Mouse (Mus musculus) telencephalon, adult 2 months (tissue): ENCODE results near the gene Flrt1.

Experiments used
- DNase-seq: peaks from one replicate; pipeline ENCODE4 v3.0.0-alpha.2; 2011; ENCODE audit warnings: low read depth, low spot score

The Flrt1 gene

GRCm38 (mm10) chr19:7105544-7105943 lies at the start of gene Flrt1:
Gene Flrt1 (minus strand): TSS chr19:7105729.
- DNase-seq, result no peak

- DNase-seq, result no peak
Measured at GRCm38 (mm10) chr19:7155196-7155595, 49.7 kb upstream of the Flrt1 start.

DNA sequence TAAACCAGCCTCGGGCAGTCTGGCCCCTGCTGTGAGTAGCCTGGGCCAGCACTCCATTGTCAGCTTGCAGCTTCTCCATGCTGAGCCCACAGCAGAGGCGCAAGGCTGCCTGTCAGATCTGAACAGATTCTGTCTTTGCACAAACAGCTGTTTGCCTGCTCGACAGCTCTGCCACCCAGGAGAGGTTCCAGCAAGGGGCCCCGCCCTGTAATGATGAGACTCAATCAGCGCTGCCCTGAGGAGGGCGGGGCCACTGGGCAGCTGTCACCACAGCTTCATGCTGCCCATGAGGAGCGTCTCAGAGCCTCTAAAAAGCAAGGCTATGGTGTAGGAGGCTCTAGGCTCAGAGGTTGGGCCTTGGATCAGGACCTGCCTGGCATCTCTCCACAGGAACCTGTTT lies 47.7 kb upstream of the Flrt1 start:
- no peak for DNase-seq

DNA sequence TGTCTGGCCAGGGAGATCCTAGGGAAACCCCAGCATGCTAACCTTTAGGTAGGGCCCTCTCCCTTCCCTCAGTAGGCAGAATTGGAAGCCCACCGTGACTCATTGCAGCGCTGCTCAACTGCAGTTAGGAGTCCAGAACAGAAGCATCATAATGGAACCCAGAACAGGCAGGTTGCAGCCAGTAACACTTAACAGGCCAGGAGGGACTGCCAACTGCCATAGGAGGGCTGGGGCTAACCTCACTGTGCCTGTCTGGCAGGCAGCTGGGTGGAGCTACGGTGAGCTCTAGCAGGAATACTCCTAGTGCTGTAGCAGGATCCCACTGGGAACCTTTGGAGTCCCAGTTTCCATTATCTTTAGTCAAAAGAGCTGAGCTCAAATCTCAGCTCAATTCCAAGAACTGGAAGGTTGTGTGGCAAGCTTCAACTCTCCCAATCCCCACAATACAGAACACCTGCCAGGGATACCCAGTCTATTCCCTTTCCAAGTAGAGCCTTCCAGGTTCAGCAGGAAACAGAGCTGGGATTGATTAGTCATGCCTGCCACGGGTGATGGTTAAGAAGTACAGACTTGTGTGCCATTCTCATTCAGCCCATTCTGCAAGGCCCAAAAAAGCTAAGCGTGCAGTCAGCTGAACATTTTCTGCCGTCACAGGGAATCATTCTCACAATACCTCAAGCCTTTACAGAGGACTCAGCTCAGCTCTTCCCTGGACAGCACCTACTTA lies 46.6 kb upstream of the Flrt1 start:
- DNase-seq, result no peak

GRCm38 (mm10) chr19:7151300-7151926 lies 45.9 kb upstream of the Flrt1 start:
- DNase-seq, result no peak

GRCm38 (mm10) chr19:7149158-7149685 lies 43.7 kb upstream of the Flrt1 start:
- no peak for DNase-seq

DNA sequence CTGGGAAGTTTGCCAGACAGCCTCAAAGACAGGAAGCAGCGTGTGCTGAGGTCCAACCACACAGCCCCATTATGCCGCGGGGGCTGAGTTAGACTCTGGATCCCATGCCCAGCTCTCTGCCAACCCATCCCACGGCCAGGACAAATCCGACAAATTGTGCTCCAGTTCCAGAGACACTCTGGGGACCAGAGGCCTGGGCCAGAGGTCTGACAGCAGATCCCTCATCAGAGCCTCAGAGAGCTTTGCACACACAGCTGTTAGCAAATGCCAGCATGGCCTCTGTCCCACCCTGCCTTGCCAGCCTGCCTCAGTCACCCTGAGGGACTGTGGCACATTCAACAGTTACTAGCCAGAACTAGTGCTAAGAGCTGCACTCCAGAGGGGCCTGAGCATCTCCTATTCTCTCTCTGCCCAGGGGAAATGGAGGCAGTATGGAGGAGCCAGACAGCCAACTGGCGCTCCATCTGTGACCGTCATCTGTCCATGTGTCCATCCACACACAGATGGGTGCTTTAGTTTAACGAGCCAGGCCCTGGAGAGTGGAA lies 43.1 kb upstream of the Flrt1 start:
- no peak for DNase-seq

GRCm38 (mm10) chr19:7148096-7148495 lies 42.6 kb upstream of the Flrt1 start:
- no peak for DNase-seq

DNA sequence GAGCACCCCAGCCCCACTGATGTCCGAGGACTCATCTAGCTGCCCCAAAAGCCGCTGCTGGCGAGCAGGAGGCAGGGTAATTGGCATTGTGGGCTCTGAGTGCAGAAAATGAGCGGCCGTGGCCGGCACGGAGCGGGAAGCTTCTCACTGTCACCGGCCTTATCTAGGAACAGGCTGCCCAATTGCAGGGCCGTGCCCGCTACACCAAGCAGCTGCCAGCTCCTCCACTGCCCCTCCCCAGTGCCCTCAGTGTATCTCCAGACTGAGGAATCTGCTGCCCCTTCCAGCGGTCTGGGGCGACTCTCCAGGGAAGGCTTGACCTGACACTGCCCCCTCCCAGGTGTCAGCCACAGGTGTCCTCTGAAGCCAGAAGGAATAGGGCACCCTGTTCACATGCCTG lies 40.8 kb upstream of the Flrt1 start:
- no peak for DNase-seq

DNA sequence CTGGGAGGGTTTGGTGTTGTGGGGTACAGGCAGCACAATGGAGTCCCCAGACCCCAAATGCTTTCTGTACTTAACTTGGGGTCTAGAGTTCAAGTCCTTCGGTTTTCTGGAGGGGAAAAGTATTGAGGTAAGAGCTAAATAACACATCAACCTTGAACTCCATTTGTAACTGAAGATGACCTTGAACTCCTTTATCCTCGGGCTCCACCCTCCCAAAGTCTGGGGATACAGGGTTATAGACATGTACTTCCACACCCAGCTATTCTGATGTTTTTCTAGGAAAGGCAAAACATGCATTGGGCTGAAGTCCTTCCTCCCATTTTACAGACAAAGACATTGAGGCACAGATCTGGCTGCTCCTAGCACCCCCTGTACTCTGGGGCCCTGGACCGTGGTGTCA lies 38.9 kb upstream of the Flrt1 start:
- no peak for DNase-seq

- no peak for DNase-seq
Measured at GRCm38 (mm10) chr19:7143854-7144253, 38.3 kb upstream of the Flrt1 start.

DNA sequence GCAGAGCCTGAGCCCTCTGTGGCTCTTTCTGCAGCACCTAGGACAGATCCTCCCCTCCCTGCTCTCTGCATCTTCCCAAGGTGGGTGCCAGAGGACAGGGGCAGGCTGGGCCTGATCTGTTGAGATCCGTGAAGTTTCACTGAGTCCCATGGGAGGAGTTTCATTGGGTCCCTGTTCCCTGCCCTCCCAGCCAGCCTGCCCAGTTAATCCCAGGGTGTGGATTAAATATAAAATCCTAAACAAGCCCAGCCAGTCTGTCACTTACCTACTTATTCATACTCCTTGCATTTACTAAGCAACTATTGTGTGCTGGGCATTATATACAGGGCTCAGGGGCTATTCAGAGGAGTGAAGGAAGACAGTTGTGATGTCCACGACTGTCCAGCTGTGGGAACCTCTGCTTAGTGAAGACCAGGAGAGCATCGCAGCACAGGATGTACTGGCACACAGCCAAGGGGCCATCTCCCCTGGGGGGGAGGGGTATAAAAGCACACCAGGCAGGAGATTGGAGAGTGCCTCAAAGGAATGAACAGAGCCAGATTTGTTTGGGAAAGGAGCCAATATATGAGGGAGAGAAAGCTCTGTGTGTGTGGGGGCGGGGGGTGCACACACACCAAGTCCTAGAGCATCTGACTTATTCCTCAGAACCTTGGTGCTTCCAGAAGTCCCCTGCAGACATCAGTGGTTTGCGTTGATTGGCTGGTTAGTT lies 36.8 kb upstream of the Flrt1 start:
- no peak for DNase-seq

GRCm38 (mm10) chr19:7140856-7141421 lies 35.4 kb upstream of the Flrt1 start:
- DNase-seq, result no peak

- no peak for DNase-seq
Measured at GRCm38 (mm10) chr19:7140373-7140772, 34.8 kb upstream of the Flrt1 start.

DNA sequence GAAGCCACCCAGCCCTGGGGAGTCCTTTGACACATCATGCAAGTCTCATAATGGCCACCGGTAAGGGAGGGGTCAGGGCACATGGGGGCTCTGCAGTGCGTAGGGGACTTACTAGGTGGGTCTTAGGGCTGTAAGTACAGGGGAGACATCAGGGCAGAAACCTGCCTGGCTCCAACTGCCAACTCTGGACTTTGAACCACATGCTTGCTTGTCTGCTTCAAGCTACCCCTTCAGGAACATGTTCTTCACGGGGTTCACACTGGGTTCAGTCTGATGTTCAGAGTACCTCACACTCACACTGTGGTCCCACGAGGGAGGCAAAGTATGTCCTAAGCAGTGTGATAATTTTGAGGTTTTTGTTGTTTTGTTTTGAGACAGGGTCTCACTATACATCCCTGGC lies 33.8 kb upstream of the Flrt1 start:
- no peak for DNase-seq

GRCm38 (mm10) chr19:7138327-7138726 lies 32.8 kb upstream of the Flrt1 start:
- DNase-seq, result no peak

DNA sequence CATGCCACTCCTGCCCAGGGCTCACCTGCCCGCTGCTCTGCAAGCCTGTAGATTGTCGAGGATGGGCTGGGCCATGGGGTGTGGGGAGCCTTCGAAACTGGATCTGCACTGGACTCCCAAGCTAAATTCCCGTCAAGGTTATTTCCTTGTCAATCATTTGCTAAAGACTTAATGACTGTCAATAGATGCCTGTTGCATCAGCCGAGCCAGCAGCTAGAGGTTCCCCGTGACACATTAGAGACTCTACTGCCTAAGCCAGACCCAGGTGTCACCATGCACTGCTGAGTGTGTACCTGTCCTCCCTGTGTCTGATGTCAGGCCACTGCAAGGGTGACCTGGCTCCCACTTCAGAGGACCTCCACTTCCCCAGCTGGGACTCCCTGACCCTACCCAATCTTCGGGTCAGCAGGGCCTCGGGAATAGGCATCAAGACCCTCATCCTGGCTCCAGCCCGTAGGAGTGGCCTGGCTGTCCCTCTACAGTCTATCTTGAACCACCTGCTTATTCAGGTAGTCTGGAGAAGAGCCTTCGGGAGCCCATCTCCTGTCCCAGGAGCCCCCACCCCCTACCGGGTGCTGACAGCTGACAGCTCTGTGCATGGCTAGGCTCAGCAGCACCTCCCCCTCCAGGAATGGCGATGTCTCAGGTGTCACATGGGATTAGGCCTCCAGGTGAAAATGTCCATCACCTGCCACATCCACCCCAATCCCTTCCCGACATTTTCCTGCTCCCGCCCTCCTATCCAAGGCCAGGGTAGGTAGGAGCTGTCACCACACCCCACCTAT lies 31.4 kb upstream of the Flrt1 start:
- no peak for DNase-seq

DNA sequence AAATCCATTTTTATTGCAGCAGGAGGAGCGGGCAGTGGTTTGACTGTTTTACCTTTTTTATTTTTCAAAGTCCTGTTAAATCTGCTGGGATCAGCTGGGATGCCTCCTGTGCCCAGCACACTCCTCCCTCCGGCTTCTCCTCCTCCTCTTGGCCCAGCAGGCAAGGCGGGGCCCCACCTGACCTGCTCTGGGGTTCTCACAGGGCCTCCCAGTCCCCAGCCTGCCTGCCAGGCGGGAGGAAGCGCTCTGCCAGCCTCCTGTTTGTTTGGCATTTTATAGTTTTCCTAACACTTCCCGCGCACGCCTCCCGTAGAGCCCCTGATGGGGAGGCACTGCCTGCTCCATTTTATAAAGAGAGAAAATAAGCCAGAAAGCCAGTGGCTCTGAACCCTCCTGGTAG lies 30.5 kb upstream of the Flrt1 start:
- no peak for DNase-seq

GRCm38 (mm10) chr19:7135525-7135924 lies 30.0 kb upstream of the Flrt1 start:
- no peak for DNase-seq

GRCm38 (mm10) chr19:7134631-7135091 lies 29.1 kb upstream of the Flrt1 start:
- no peak for DNase-seq

GRCm38 (mm10) chr19:7133436-7133835 lies 27.9 kb upstream of the Flrt1 start:
- DNase-seq, result no peak
